Mouse (Mus musculus): ENCODE measurements around the gene Jmjd7. TPM values are rescaled to one million over a fixed set of nuclear protein-coding genes. Genes with fewer than 3 reads are reported as not detected.

The Jmjd7 gene
- polyA plus RNA-seq, 1 experiment, result 4.1 TPM

GRCm38 (mm10) chr2:120055923-120056322 lies 28.6 kb downstream of the Jmjd7 start:
- DNase-seq (ENCODE audit: extremely low spot score in 1 of 2, low spot score in 1 of 2), result no peak

- DNase-seq (ENCODE audit: extremely low spot score in 1 of 2, low spot score in 1 of 2), result no peak
Observed at GRCm38 (mm10) chr2:120058818-120059217, 31.5 kb downstream of the Jmjd7 start.

- DNase-seq (ENCODE audit: extremely low spot score in 1 of 2, low spot score in 1 of 2), result no peak
Observed at GRCm38 (mm10) chr2:120059466-120059865, 32.2 kb downstream of the Jmjd7 start.

- no peak for DNase-seq (ENCODE audit: extremely low spot score in 1 of 2, low spot score in 1 of 2)
Observed at GRCm38 (mm10) chr2:120060190-120060589, 32.9 kb downstream of the Jmjd7 start.

GRCm38 (mm10) chr2:120060651-120061050 lies 33.4 kb downstream of the Jmjd7 start:
- no peak for DNase-seq (ENCODE audit: extremely low spot score in 1 of 2, low spot score in 1 of 2)

GRCm38 (mm10) chr2:120062248-120062647 lies 35.0 kb downstream of the Jmjd7 start:
- no peak for DNase-seq (ENCODE audit: extremely low spot score in 1 of 2, low spot score in 1 of 2)

- DNase-seq (ENCODE audit: extremely low spot score in 1 of 2, low spot score in 1 of 2), result no peak
Observed at GRCm38 (mm10) chr2:120064639-120065038, 37.4 kb downstream of the Jmjd7 start.

GRCm38 (mm10) chr2:120065243-120065642 lies 38.0 kb downstream of the Jmjd7 start:
- peak in 1 of 2 experiments; percentile 51 for DNase-seq (ENCODE audit: extremely low spot score in 1 of 2, low spot score in 1 of 2)

GRCm38 (mm10) chr2:120066224-120066623 lies 38.9 kb downstream of the Jmjd7 start:
- DNase-seq (ENCODE audit: extremely low spot score in 1 of 2, low spot score in 1 of 2), result no peak

- DNase-seq (ENCODE audit: extremely low spot score in 1 of 2, low spot score in 1 of 2), result no peak
Observed at GRCm38 (mm10) chr2:120068555-120069465, 41.5 kb downstream of the Jmjd7 start.

- DNase-seq (ENCODE audit: extremely low spot score in 1 of 2, low spot score in 1 of 2), result peak; percentile 69 to 84
Observed at GRCm38 (mm10) chr2:120069466-120069990, 42.2 kb downstream of the Jmjd7 start.

GRCm38 (mm10) chr2:120074096-120074495 lies 46.8 kb downstream of the Jmjd7 start:
- no peak for DNase-seq (ENCODE audit: extremely low spot score in 1 of 2, low spot score in 1 of 2)

GRCm38 (mm10) chr2:120076076-120076705 lies 48.9 kb downstream of the Jmjd7 start:
- peak in 1 of 2 experiments; percentile 56 for DNase-seq (ENCODE audit: extremely low spot score in 1 of 2, low spot score in 1 of 2)

Other genes with a start within 250 kb of the Jmjd7 start
- 13.7 and 14.6 TPM in 2 replicates for gene Rpap1, start 239.9 kb upstream of the Jmjd7 start, polyA plus RNA-seq (2012; rRNA removed)
- gene Tyro3, start 229.8 kb upstream of the Jmjd7 start, polyA plus RNA-seq (2012; rRNA removed), result 130 and 145 TPM in 2 replicates
- 16.9 and 17.3 TPM in 2 replicates for gene Mga, start 130.3 kb upstream of the Jmjd7 start, polyA plus RNA-seq (2012; rRNA removed)
- 38.5 and 41.4 TPM in 2 replicates for gene Mapkbp1, start 54.8 kb upstream of the Jmjd7 start, polyA plus RNA-seq (2012; rRNA removed)
- 2.5 and 2.9 TPM in 2 replicates for gene Gm28042, start within 50 bp of the Jmjd7 start, polyA plus RNA-seq (2012; rRNA removed)
- gene Pla2g4b, start 5.9 kb downstream of the Jmjd7 start, polyA plus RNA-seq (2012; rRNA removed), result 3.5 and 3.9 TPM in 2 replicates
- gene Ehd4, start 127.1 kb downstream of the Jmjd7 start, polyA plus RNA-seq (2012; rRNA removed), result 10.9 and 11.8 TPM in 2 replicates
- gene Pla2g4e, start 217.9 kb downstream of the Jmjd7 start, polyA plus RNA-seq (2012; rRNA removed), result 9.6 and 12.3 TPM in 2 replicates

Data from frontal cortex, adult 2 months (tissue).